Mouse (Mus musculus) neutrophil, adult 5-6 weeks (primary cell): Measurements from ENCODE around the gene Cpxm1. TPM values are rescaled to one million over a fixed set of nuclear protein-coding genes. Genes with fewer than 3 reads are reported as not detected.
A peak's percentile ranks its signal among the peaks of the same experiment; 100 is the strongest.

Source experiments
- ATAC-seq: fragments of 151-379, 151-347 bp; 2 replicates; pipeline ENCODE4 v1.8.0; 2017; ENCODE audit warnings: mild to moderate bottlenecking, moderate TSS enrichment; ENCODE audit not compliant: insufficient number of reproducible peaks, poor library complexity, low FRiP score, severe bottlenecking; ENCODE audit errors: extremely low read depth
- total RNA-seq: library from RNA; stranded (forward); fragments of 200-1000 nt; gene quantifications from 2 replicates; pipeline ENCODE4 v1.2.3, GENCODE M21; 2017

Cpxm1 gene
- 0.12 TPM in 1 of 2 replicates, not detected in the other for total RNA-seq

DNA sequence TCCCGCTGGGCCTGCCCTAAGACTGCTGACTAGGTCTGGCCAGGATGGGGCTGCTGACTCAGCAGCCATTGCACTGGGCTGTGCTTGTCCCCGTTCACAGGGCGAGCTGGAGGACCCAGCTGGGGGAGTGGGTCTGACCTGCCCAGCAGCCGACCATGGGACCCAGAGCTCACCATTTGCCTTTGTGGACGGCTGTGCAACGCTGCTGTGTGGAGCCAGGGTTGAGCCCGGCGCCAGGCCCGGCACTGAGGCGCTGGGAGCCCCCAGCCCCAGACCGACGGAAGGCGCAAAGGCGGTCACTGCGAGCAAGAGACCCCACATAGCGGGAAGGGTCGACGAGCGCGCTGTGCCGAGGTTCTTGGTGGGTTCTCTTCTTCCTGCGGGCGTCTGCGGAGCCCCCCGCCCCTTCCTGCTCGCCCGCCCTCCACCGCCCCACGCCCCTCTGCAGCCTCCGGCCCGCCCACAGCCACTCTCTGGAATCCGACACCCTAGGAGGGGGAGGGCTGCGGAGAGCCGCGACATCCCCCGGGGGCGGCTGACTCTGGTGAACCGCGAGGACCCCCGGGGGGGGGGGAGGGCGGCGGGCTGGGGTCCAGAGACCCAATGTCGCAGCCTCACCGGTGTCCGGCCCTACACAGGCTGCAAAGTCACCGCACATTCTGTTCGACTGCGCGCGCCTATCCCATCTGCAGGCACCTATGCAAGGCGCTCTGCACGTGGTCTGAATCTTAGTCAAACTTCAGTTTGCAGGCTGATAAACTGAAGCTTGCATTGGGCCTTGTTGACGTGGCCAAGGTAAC is at the start of gene Cpxm1:
Gene Cpxm1, minus strand, starts transcription at position 389 of the 800 bp plus-strand sequence.
- no peak for ATAC-seq

DNA sequence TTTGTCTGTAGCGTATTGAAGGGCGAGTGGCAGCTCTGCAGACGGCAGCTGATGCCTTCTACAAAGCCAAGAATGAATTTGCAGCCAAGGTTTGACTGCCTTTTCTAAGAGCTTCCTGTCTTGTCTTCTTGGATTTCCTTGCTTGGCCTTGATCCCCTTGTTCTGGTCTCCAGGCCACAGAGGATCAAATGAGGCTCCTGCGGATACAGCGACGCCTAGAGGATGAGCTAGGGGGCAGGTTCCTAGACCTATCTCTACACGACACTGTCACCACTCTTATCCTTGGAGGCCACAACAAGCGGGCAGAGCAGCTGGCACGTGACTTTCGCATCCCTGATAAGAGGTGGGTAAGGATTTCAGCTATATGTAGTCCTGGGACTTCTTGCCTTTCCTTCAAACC is 44.8 kb upstream of the Cpxm1 start:
- ATAC-seq: no peak

GRCm38 (mm10) chr2:130439840-130440480 is 42.6 kb upstream of the Cpxm1 start:
- ATAC-seq: no peak

DNA sequence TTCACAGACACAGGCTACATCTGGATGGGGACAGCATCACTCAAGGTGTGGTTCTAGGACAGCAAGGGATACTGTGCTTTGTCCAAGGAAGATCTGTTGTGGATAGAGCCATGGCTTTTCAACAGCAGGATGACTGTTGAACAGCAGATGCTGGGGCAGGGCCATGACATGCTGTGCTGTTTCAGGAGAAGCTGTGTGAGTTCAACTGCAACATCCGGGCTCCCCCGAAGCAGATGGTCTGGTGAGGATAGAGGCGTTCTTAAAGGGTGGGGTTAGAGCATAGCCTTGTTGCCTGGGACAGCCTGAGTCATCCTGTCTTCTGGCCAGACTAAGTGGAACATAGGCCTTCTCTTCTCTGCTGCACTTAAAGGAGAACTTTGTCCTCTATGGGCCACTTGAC is 41.5 kb upstream of the Cpxm1 start:
- no peak for ATAC-seq

GRCm38 (mm10) chr2:130436769-130437168 is 39.4 kb upstream of the Cpxm1 start:
- ATAC-seq: no peak

GRCm38 (mm10) chr2:130433152-130433551 is 35.8 kb upstream of the Cpxm1 start:
- ATAC-seq: peak; percentile 60; the same call in 1 of the 2 replicates

GRCm38 (mm10) chr2:130432157-130432556 is 34.8 kb upstream of the Cpxm1 start:
- no peak for ATAC-seq

DNA sequence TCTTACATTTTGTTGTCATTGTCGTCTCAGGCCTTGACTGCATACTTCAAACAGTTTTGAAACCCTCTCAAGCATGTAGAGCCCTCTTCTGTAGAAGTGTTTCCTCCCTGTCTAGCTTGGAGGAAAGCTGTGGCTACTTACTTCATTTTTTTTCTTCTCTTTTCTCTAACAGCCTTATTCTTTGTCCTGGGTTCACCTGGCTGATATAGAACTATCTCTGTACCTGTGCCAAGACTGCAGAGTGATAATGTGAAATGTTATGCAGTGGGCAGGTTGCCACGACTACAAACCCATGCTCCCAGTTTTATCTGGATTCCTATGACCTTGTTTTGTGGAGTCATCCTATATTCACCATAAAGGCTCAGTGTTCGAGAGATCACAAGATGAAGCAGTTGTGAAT is 33.1 kb upstream of the Cpxm1 start:
- no peak for ATAC-seq

DNA sequence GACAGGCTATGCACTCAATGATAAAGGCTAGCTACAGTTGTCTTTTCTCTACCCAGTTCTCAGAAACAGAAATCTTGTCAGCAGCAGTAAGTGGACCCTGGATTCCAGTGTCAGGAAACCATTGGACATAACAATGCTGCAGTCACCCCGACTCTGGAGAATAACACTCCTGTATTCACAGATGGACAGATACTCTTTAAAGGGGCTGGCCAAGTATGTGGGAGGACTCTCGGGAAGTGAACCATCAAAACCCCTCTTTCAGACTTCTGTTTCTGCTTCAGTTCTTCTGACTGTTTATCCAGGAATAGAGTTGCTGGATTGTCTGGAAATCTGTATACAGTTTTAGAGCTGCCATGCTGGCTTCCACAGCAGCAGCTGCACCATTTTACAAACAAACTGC is 32.5 kb upstream of the Cpxm1 start:
- ATAC-seq: no peak

DNA sequence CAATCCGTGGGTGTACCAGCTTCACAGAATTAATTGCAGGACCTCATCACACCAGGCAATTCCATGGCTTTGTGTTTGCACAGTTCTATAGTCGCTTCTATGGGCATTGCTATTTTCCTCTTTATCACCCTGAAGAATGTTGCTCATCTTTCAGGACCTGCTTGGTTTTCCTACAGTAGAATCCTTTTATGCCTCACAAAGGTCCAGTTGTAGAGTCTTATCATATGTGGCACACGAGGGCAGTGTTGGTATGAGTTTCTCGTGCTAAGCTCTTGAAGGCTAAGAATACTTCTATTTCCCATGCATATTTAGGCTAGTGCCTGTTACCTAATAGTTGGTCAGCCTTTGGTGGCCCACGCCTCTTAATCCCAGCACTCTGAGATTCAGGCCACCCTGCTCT is 27.7 kb upstream of the Cpxm1 start:
- no peak for ATAC-seq

GRCm38 (mm10) chr2:130424126-130424853 is 26.9 kb upstream of the Cpxm1 start, which contains the start of the genes Vps16 and Pced1a:
Vps16 (plus strand) TSS chr2:130424339.
Pced1a (minus strand) TSS chr2:130424701.
- ATAC-seq: peak; percentile 72

GRCm38 (mm10) chr2:130423397-130424125 is 26.2 kb upstream of the Cpxm1 start:
- peak; percentile 5; the same call in 1 of the 2 replicates for ATAC-seq

GRCm38 (mm10) chr2:130421781-130422620 is 24.6 kb upstream of the Cpxm1 start:
- no peak for ATAC-seq

- ATAC-seq: no peak
Measured at GRCm38 (mm10) chr2:130414094-130414856, 16.9 kb upstream of the Cpxm1 start.

DNA sequence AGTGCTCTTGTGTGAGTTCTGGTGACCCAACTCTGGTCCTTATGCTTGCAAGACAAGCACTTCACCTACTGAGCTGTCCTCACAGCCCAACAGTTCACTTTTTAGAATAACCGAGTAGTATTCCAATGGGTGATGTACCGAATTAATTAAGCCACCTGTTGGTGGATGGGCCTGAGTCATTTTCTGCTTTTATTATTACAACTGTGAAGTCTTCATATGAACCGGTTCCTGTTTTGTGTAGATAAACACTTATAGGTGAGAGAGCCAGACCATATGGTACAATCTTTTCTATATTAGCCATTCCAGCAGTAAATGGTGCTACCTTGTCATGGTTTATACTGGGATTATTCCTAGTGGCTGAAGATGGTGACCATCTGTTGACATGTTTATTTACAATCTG is 15.4 kb upstream of the Cpxm1 start:
- no peak for ATAC-seq

- peak; percentile 73 for ATAC-seq
Measured at GRCm38 (mm10) chr2:130411558-130412495, 14.5 kb upstream of the Cpxm1 start.
